Mouse (Mus musculus) CH12.LX (cell line): Measurements from ENCODE around the gene Zfp687. TPM values are rescaled to one million over a fixed set of nuclear protein-coding genes. Genes with fewer than 3 reads are reported as not detected.

Source experiments
- DNase-seq: peaks from one replicate; pipeline ENCODE4 v3.0.0-alpha.2; 2013; ENCODE audit errors: extremely low read depth
- H3K27ac ChIP-seq: 2 replicates; pipeline ENCODE4 v1.5.1; 2012; ENCODE audit warnings: low read depth, mild to moderate bottlenecking, control low read depth, moderate library complexity; ENCODE audit not compliant: insufficient read depth
- H3K27me3 ChIP-seq: replicated peaks from 2 replicates; pipeline ENCODE3; 2012; ENCODE audit warnings: inconsistent platforms
- H3K36me3 ChIP-seq, 2 experiments: replicated peaks in 1 of 2; 2 replicates each; pipeline versions ENCODE3 to v1.6.1; 2012; ENCODE audit warnings: inconsistent platforms in 1 of 2, low read length in 1 of 2, mild to moderate bottlenecking in 1 of 2, mixed read lengths in 1 of 2, moderate library complexity in 1 of 2; ENCODE audit not compliant: control insufficient read depth in 1 of 2, insufficient read depth in 1 of 2
- H3K4me1 ChIP-seq, 2 experiments: 2 replicates each; pipeline ENCODE4 v1.6.1; 2012; ENCODE audit warnings: inconsistent platforms in 1 of 2, moderate library complexity in 1 of 2; ENCODE audit not compliant: insufficient read depth in 2 of 2, control insufficient read depth in 1 of 2
- H3K4me2 ChIP-seq: 2 replicates; pipeline ENCODE4 v1.6.1; 2012; ENCODE audit warnings: low read depth, mild to moderate bottlenecking, control low read depth; ENCODE audit not compliant: poor library complexity, insufficient read depth, severe bottlenecking
- H3K4me3 ChIP-seq, 3 experiments: fragments of 150-350 bp in 1 of 3; sonication (generic) in 1 of 3; replicated peaks in 1 of 3; 2 replicates each; pipeline versions ENCODE3 to v1.5.1; 2011 to 2012; ENCODE audit warnings: low read depth in 2 of 3, low read length in 2 of 3, mild to moderate bottlenecking in 2 of 3, moderate library complexity in 2 of 3, control low read depth in 1 of 3, improper control_type of control experiment in 1 of 3, inconsistent platforms in 1 of 3, mixed read lengths in 1 of 3; ENCODE audit not compliant: poor library complexity in 1 of 3
- H3K79me2 ChIP-seq: replicated peaks from 2 replicates; pipeline ENCODE4 v1.6.1; 2012; ENCODE audit warnings: mild to moderate bottlenecking, moderate library complexity; ENCODE audit not compliant: control insufficient read depth, poor library complexity, insufficient read depth, severe bottlenecking; ENCODE audit errors: extremely low read depth
- H3K9ac ChIP-seq: 2 replicates; pipeline ENCODE4 v1.6.1; 2012; ENCODE audit warnings: low read depth, mild to moderate bottlenecking, control low read depth, moderate library complexity; ENCODE audit not compliant: insufficient read depth
- H3K9me3 ChIP-seq: replicated peaks from 2 replicates; pipeline ENCODE3; 2012; ENCODE audit warnings: low read length, inconsistent platforms, mixed read lengths
- BHLHE40 ChIP-seq: IDR thresholded peaks from 2 replicates; pipeline ENCODE4 v1.6.1; 2011; ENCODE audit warnings: mild to moderate bottlenecking, low read depth, low read length, improper control_type of control experiment
- CHD1 ChIP-seq: IDR thresholded peaks from 2 replicates; pipeline ENCODE4 v1.6.1; 2012; ENCODE audit warnings: low read depth, low read length, improper control_type of control experiment, inconsistent platforms
- RAD21 ChIP-seq: IDR thresholded peaks from 2 replicates; pipeline ENCODE4 v1.6.1; 2011; ENCODE audit warnings: low read depth, mild to moderate bottlenecking, low read length, improper control_type of control experiment, moderate library complexity
- SIN3A ChIP-seq: IDR thresholded peaks from 2 replicates; pipeline ENCODE4 v1.6.1; 2012; ENCODE audit warnings: low read length, improper control_type of control experiment, inconsistent platforms
- TCF12 ChIP-seq: IDR thresholded peaks from 2 replicates; pipeline ENCODE4 v1.6.1; 2014; ENCODE audit warnings: low read depth, mild to moderate bottlenecking, inconsistent platforms, low read length, improper control_type of control experiment
- ZC3H11A ChIP-seq: IDR thresholded peaks from 2 replicates; pipeline ENCODE4 v1.6.1; 2012; ENCODE audit warnings: low read depth, mild to moderate bottlenecking, inconsistent platforms, low read length, improper control_type of control experiment
- ZKSCAN1 ChIP-seq: IDR thresholded peaks from 2 replicates; pipeline ENCODE4 v1.6.1; 2012; ENCODE audit warnings: low read depth, inconsistent platforms, low read length, improper control_type of control experiment, borderline replicate concordance
- dilution Hi-C: fragments of 300-500 bp; cut with MboI; formaldehyde crosslinking; loops from 2 replicates; pipeline ENCODE4 v1.14.3; 2020; ENCODE audit warnings: low sequenced_read_pairs; ENCODE audit not compliant: extremely low pct_unique_long_range_greater_than_20kb, extremely low pct_ligation_motif_present
- in situ Hi-C: fragments of 300-500 bp; cut with MboI; formaldehyde crosslinking; loops from 3 replicates; pipeline ENCODE4 v1.14.3; 2019; ENCODE audit warnings: low sequenced_read_pairs, low pct_ligation_motif_present, low pct_unique_long_range_greater_than_20kb, mixed read lengths
- polyA plus RNA-seq: library from polyadenylated mRNA; unstranded; fragments of >175 nt; gene quantifications from 2 replicates; pipeline ENCODE4 v1.2.1, GENCODE M21; 2012; ENCODE audit warnings: low read depth; ENCODE audit not compliant: insufficient read length
- total RNA-seq, 2 experiments: library from RNA; depleted of rRNA; stranded (reverse); fragments of 300-350 nt in 1 of 2; fragments of >200 nt in 1 of 2; gene quantifications; 2 replicates each; pipeline ENCODE4 v1.2.3; 2012 to 2014

Gene Zfp687
- total and polyA plus RNA-seq, 3 experiments = 4.2 to 13.5 (median 10.8) TPM

DNA sequence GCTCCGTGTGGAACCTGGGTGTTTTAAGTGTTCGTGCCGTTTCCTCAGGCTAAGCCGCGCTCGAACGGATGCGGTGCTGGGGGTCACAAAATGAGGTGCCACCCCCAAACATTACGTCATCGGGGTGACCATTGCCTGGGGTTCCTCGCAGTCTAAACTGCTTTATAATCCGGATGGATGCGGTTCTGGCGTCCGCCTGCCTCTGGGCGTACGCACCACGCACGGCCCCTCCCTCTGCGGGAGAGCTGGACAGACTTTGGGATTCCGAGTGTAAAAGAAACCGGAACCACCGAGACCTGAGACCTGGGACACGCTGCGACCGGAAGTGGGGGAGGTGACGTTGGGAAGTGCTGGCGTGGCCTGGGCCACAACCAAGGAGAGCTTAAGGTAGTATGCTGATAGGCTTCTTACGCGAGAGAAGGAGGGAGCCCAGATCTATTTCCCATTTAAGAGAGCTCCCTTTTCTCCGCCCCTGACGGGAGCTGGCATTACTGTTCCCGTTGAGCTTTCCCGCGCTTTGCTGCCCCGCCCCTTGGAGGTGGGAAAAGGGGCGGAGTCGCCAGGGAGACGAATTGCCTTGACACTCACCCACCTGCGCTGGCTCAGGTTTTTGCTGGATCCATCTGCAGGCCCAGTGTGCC is 763 bp upstream of the Zfp687 start (continued):
- TF ChIP-seq ZC3H11A (no peak), ZKSCAN1 (no peak), RAD21 (peak; percentile 28)
- TF ChIP-seq, all 38 proteins: peak for 21

DNA sequence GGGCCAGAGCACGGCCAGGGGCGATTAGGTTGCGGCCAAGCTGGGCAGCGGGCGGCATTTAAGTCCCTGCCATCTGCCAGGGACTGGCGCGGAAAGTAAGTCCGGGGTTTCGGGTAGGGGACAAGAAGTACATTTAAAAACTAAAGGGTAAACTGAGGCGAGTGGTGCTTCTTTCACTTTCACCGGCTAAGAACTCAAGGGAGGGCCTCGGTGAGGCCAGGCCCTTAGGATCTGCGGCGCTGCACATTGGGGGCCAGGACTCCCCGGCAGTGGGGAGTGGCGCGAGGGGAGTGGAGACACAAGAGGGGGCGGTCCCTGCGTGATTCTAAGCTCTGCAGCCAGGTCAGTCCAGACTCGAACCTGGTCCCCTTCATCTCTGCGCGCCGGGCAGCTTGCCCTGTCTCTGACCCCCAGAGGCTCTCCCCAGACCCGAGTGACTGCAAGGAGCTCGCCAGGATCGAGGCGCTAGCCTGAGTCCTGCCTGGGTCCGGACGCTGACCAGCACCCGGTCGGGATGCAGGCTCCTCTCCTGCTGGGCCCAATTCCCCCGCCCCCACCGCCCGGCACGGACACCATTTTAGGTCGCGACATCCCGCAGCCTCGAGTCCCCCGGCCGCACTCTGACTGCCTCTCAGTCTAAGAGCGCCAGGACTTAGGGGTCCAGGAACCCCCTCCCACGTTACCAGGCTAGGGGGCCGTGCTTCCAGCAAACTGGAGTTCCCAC is 658 bp downstream of the Zfp687 start:
- Histone ChIP-seq H3K9me3 (no peaks in the 10 kb centered on the region), H3K4me1 (peaks cover 2 to 33% of the 10 kb centered on the region in 2 experiments; a peak in 2 of 4 replicates), H3K27me3 (no peaks in the 10 kb centered on the region), H3K4me2 (peak overlapping the region; percentile 82), H3K9ac (peak overlapping the region; percentile 60), H3K36me3 (peaks cover 24 to 38% of the 10 kb centered on the region in 2 experiments), H3K4me3 (peak overlapping the region; percentile 68 to 86 (median 83)), H3K27ac (0 out of 2 replicates have a peak overlapping the region, but pooled peaks have one; percentile 1), H3K79me2 (peaks cover 9% of the 10 kb centered on the region)
- peak; percentile 37 for DNase-seq
- in situ Hi-C loops = loop anchor here (5.0 kb wide), 1 partner anchor 57 kb away; no protein-coding TSS in a partner anchor
- dilution Hi-C loops = no loop called here
- TF ChIP-seq SIN3A = peak; percentile 2
- TF ChIP-seq TCF12 = 0 out of 2 replicates have a peak, but pooled peaks have one; percentile 8
- TF ChIP-seq CHD1 = no peak

- dilution Hi-C loops = no loop called here
- Histone ChIP-seq H3K36me3 (peaks cover 32 to 44% of the 10 kb centered on the region in 2 experiments), H3K27me3 (no peaks in the 10 kb centered on the region), H3K9ac (peak overlapping the region; percentile 60), H3K9me3 (no peaks in the 10 kb centered on the region), H3K27ac (no peak overlapping the region), H3K4me1 (peaks cover 2 to 40% of the 10 kb centered on the region in 2 experiments; a peak in 2 of 4 replicates), H3K4me2 (peak overlapping the region; percentile 82)
- in situ Hi-C loops = loop anchor here (5.0 kb wide), 1 partner anchor 57 kb away; no protein-coding TSS in a partner anchor
- no peak for DNase-seq
- TF ChIP-seq SIN3A (0 out of 2 replicates have a peak, but pooled peaks have one; percentile 15), CHD1 (0 out of 2 replicates have a peak, but pooled peaks have one; percentile 49), BHLHE40 (no peak)
- TF ChIP-seq, all 38 proteins: peak for 2
- H3K79me2 ChIP-seq = peaks cover 9% of the 10 kb centered on the region
- peak overlapping the region; percentile 68 to 86 (median 83) for H3K4me3 ChIP-seq
These were observed 1.4 kb downstream of the Zfp687 start for GRCm38 (mm10) chr3:95013699-95014427.
